Mouse (Mus musculus) heart, embryonic 16.5 days (tissue): ENCODE results near the gene Gid8. TPM values are rescaled to one million over a fixed set of nuclear protein-coding genes. Genes with fewer than 3 reads are reported as not detected.

Source experiments
- ATAC-seq: fragments of 200-750 bp; cut with Nextera tagmentation; replicated peaks from 2 replicates; pipeline ENCODE4 v1.8.0; 2017; ENCODE audit warnings: moderate number of reproducible peaks; ENCODE audit not compliant: insufficient read depth, low FRiP score; ENCODE audit errors: extremely low read depth
- H3K27ac ChIP-seq: fragments of 300-500 bp; sonication (generic); 2 replicates; pipeline ENCODE4 v1.5.1; 2014; ENCODE audit warnings: mild to moderate bottlenecking, low read length, control low read depth, moderate library complexity
- H3K27me3 ChIP-seq: fragments of 300-500 bp; sonication (generic); 2 replicates; pipeline ENCODE4 v1.6.1; 2014; ENCODE audit warnings: low read length, mixed read lengths; ENCODE audit not compliant: control insufficient read depth, insufficient read depth
- H3K36me3 ChIP-seq: fragments of 300-500 bp; sonication (generic); 2 replicates; pipeline ENCODE4 v1.6.1; 2014; ENCODE audit not compliant: control insufficient read depth, insufficient read depth
- H3K4me1 ChIP-seq: fragments of 300-500 bp; sonication (generic); 2 replicates; pipeline ENCODE4 v1.6.1; 2014; ENCODE audit warnings: low read length, mixed read lengths; ENCODE audit not compliant: control insufficient read depth, insufficient read depth
- H3K4me2 ChIP-seq: fragments of 300-500 bp; sonication (generic); 2 replicates; pipeline ENCODE4 v1.6.1; 2014; ENCODE audit warnings: low read depth, mild to moderate bottlenecking, control low read depth, low read length
- H3K4me3 ChIP-seq: fragments of 300-500 bp; sonication (generic); 2 replicates; pipeline ENCODE4 v1.5.1; 2014; ENCODE audit warnings: mild to moderate bottlenecking, control low read depth, low read length
- H3K9ac ChIP-seq: fragments of 300-500 bp; sonication (generic); 2 replicates; pipeline ENCODE4 v1.6.1; 2014; ENCODE audit warnings: low read length, control low read depth
- H3K9me3 ChIP-seq: fragments of 300-500 bp; sonication (generic); replicated peaks from 2 replicates; pipeline ENCODE4 v1.6.1; 2016; ENCODE audit warnings: low read length; ENCODE audit not compliant: control insufficient read depth
- WGBS: fragments of 180-500 bp; shearing (Covaris S2); extraction: QIAGEN DNeasy Blood & Tissue Kit; methylation state at CpG from one replicate; pipeline ENCODE4 v1.1.7; 2014; 5-methylcytosine and 5-hydroxymethylcytosine counted together
- polyA plus RNA-seq: library from polyadenylated mRNA; unstranded; fragments of >200 nt; fragmentation: Nextera tagmentation; extraction: Ambion mirVana; gene quantifications from 2 replicates; pipeline ENCODE4 v1.2.1, GENCODE M21; 2015

Gene Gid8
- polyA plus RNA-seq, 1 experiment from 2014 or later, result 49.4 TPM

DNA sequence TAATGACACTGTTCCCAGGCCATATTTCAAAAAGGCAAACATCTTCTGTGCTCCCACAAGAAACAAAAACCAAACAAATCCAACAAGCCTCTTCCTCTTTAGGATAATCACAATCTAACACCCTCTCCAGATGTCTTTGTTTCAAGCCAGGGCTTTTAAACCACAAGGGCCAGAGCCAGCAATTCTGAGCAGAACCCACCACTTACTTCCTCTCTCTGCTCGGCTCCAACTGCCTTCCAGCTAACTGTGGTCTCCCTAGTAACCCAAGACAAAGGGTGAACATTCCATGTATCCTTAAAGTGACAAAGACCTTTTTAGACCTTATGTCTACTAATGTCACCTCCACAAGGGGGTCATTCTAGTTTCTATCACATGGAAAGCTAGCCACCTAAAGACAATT lies 17.3 kb upstream of the Gid8 start:
- peak; percentile 78 for ATAC-seq
- peak overlapping the region; percentile 64 for H3K27ac ChIP-seq
- H3K4me1 ChIP-seq, result peaks cover 30% of the 10 kb centered on the region
- H3K9ac ChIP-seq, result peak overlapping the region; percentile 3; the same call in 1 of the 2 replicates
- H3K9me3 ChIP-seq, result no peaks in the 10 kb centered on the region
- H3K4me3 ChIP-seq, result peak overlapping the region; percentile 14; the same call in 1 of the 2 replicates
- 0% methylated on average over 1 of the region's 1 CpGs for WGBS
- peak overlapping the region; percentile 43 for H3K4me2 ChIP-seq
- peaks cover 30% of the 10 kb centered on the region for H3K36me3 ChIP-seq
- no peaks in the 10 kb centered on the region for H3K27me3 ChIP-seq

DNA sequence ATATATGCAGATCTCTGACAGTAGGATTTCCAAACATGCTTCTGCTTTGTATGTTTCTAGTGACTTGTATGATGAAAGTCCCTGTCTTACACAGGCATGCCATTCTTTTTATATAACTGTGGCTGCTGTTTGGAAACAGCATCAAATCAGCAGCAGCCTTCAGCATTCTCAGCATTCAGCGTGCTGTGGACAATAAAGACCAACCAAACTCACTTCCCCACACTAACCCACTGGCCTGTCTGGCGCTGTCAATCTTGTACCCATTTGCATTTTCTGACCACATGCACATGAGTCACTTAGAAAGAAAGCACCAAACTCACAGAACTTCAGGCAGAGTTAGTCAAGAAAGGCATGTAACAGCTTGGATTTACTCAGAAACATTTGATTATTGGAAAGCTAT lies 14.7 kb upstream of the Gid8 start:
- no peak overlapping the region for H3K9ac ChIP-seq
- H3K27ac ChIP-seq, result no peak overlapping the region
- 66% methylated on average over 2 of the region's 2 CpGs for WGBS
- no peak for ATAC-seq
- peaks cover 42% of the 10 kb centered on the region for H3K4me1 ChIP-seq
- peaks cover 6% of the 10 kb centered on the region; the same call in 1 of the 2 replicates for H3K36me3 ChIP-seq
- no peak overlapping the region for H3K4me3 ChIP-seq
- no peaks in the 10 kb centered on the region for H3K9me3 ChIP-seq
- no peaks in the 10 kb centered on the region for H3K27me3 ChIP-seq
- no peak overlapping the region for H3K4me2 ChIP-seq

DNA sequence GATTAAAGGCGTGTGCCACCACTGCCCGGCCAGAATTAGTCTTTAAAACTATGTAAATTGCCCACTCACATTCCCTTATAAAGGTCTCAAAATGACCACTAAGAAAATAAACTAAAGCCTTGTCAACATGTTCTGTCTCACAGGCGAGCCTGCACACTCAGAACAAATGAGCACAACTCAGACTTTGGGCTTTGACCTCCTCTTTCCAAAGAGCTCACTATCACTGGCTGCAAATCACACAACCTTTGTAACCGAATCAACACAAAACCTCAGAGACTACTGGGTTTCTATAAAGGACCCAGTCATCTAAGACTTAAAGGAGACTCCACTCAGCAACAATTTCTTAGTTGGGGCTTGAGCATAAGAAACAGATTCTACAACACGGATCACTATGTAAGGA lies 9.5 kb upstream of the Gid8 start:
- H3K27me3 ChIP-seq, result no peaks in the 10 kb centered on the region
- H3K4me2 ChIP-seq, result peak overlapping the region; percentile 98
- H3K9ac ChIP-seq, result peak overlapping the region; percentile 98
- no peak for ATAC-seq
- H3K4me3 ChIP-seq, result peak overlapping the region; percentile 96
- H3K4me1 ChIP-seq, result peaks cover 56% of the 10 kb centered on the region
- no peaks in the 10 kb centered on the region for H3K9me3 ChIP-seq
- WGBS, result 65% methylated on average over 5 of the region's 5 CpGs
- H3K36me3 ChIP-seq, result no peaks in the 10 kb centered on the region
- no peak overlapping the region for H3K27ac ChIP-seq

DNA sequence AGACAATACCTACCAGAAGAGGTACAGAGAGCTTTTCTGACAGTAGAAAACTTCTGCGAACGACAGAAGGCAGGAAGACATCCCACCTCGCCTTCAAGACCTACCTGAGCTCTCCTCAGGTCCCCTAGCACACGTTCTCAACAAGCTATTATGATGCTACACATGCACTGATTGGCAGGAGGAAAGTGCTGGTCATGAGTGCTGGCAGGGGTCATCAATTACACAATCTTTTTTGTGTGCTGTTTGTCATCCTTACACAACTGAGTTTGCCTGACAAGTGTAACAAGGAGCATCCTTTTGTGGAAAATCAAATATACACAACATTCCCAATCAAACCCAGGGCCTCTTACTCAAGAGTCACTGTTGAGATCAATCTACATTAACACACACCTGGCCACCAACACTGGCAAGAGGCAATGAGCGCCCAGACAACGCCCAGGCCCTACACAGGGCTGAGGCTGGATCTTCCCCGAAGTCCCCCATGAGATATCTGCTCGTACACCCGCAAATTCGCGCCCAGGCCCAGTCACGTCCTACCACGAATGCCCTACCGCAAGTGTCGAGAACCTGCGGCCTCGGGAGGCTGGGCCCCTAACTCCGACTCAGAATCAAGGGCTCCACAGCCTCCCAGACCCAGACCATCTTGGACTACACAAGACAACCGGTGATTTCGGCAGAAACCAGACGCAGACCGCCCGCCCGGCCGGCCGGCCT lies 8.7 kb upstream of the Gid8 start:
- H3K27ac ChIP-seq, result peak overlapping the region; percentile 96
- peak overlapping the region; percentile 98 for H3K9ac ChIP-seq
- H3K4me3 ChIP-seq, result peak overlapping the region; percentile 96
- peak overlapping the region; percentile 98 for H3K4me2 ChIP-seq
- H3K4me1 ChIP-seq, result peaks cover 52% of the 10 kb centered on the region
- no peaks in the 10 kb centered on the region for H3K27me3 ChIP-seq
- H3K36me3 ChIP-seq, result peaks cover 3% of the 10 kb centered on the region; the same call in 1 of the 2 replicates
- peak; percentile 8 for ATAC-seq
- no peaks in the 10 kb centered on the region for H3K9me3 ChIP-seq
- 7% methylated on average over 26 of the region's 26 CpGs for WGBS

DNA sequence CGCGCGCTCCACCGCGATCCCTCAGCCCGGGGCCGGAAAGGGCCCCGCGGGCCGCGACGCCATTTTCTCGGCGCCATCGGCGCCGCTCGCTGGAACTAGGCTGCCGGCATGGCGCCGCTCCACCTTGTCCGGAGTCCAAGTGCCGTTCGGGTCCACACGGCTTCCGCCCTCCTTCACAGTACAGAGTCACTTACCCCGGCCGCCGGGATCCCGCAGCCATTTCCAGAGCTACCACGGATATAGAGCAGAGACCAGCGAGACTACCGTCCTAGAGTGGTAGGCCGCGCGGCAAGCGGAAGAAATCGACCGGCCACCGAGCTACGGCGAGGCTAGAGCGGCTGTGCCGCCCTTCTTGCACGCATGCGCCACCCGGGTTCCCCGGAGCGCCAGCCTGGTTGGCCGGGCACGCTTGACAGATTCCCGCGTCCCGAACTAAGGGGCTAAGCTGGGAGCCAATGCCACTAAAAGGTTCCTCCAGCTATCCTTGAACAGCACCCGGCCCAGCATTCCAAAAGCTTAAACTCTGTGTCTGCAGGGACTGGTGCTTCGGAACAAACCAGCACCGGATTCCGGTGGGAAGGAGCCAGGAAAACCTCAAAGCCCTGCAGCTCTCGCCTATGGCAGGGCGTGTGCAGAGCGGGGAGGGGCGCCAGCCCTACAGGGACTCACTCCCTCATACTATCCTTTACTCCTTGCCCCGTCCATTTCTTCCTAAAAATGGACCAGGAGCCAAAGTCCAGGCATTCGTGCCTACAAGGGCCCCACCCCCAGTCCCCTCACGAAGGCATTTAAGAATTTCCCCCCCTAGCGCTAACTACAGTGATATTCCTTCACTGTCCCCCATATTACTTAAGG lies 7.9 kb upstream of the Gid8 start:
- Histone ChIP-seq H3K27me3 (no peaks in the 10 kb centered on the region), H3K27ac (peak overlapping the region; percentile 96), H3K4me2 (peak overlapping the region; percentile 98), H3K9me3 (no peaks in the 10 kb centered on the region), H3K9ac (peak overlapping the region; percentile 98), H3K36me3 (peaks cover 5% of the 10 kb centered on the region; the same call in 1 of the 2 replicates), H3K4me1 (peaks cover 50% of the 10 kb centered on the region), H3K4me3 (peak overlapping the region; percentile 96)
- under 1% methylated on average over 66 of the region's 66 CpGs for WGBS
- peak; percentile 95 for ATAC-seq

DNA sequence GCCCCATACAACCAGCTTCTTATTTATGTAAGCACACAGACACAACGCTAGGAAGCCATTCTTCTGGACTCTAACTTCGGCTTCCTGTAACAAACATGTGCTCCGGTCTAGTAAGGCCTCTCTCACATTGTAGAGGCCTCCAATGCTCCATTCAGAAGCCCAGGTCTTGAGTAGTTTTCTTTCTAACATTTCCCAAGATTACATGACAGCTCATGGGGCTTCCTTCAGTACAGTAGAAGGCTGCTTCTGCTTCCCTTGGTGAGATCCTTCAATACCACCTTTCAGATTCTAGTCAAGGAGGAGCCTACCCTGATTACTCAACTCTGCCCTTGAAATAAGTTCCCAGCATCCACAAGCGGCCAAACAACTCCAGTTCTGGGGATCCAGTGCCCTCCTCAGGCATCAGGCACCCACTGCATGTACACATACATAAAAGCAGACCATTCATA lies 7.2 kb upstream of the Gid8 start:
- Histone ChIP-seq H3K4me2 (peak overlapping the region; percentile 98), H3K27me3 (no peaks in the 10 kb centered on the region), H3K4me1 (peaks cover 50% of the 10 kb centered on the region), H3K9ac (peak overlapping the region; percentile 98), H3K27ac (peak overlapping the region; percentile 96), H3K9me3 (no peaks in the 10 kb centered on the region), H3K36me3 (peaks cover 5% of the 10 kb centered on the region; the same call in 1 of the 2 replicates), H3K4me3 (peak overlapping the region; percentile 96)
- ATAC-seq, result no peak
- WGBS, result 27% methylated on average over 4 of the region's 4 CpGs

DNA sequence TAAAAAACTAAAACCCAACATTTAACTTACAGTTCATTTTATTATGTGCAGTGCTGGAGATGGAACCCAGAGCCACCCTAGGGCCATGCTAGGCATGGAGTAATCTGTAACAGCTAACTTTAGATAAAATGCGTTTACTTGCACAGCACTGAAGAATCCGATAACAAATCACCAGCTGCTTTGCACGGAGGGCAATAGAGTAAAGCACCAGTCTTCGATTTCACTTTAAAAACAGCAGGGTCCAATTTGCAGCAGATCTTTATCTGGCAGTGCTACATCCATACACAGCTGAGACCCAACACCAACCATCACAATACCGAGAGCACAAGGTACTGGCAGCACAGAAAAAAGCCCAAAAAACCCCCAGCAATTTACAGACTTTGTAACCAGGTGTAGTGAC lies 6.7 kb upstream of the Gid8 start:
- H3K4me2 ChIP-seq, result 0 out of 2 replicates have a peak overlapping the region, but pooled peaks have one; percentile 98
- peak overlapping the region; percentile 96; the same call in 1 of the 2 replicates for H3K27ac ChIP-seq
- H3K9me3 ChIP-seq, result no peaks in the 10 kb centered on the region
- peaks cover 5% of the 10 kb centered on the region; the same call in 1 of the 2 replicates for H3K36me3 ChIP-seq
- no peak for ATAC-seq
- peak overlapping the region; percentile 98; the same call in 1 of the 2 replicates for H3K9ac ChIP-seq
- H3K4me1 ChIP-seq, result peaks cover 53% of the 10 kb centered on the region
- 68% methylated on average over 5 of the region's 5 CpGs for WGBS
- no peaks in the 10 kb centered on the region for H3K27me3 ChIP-seq
- no peak overlapping the region for H3K4me3 ChIP-seq

DNA sequence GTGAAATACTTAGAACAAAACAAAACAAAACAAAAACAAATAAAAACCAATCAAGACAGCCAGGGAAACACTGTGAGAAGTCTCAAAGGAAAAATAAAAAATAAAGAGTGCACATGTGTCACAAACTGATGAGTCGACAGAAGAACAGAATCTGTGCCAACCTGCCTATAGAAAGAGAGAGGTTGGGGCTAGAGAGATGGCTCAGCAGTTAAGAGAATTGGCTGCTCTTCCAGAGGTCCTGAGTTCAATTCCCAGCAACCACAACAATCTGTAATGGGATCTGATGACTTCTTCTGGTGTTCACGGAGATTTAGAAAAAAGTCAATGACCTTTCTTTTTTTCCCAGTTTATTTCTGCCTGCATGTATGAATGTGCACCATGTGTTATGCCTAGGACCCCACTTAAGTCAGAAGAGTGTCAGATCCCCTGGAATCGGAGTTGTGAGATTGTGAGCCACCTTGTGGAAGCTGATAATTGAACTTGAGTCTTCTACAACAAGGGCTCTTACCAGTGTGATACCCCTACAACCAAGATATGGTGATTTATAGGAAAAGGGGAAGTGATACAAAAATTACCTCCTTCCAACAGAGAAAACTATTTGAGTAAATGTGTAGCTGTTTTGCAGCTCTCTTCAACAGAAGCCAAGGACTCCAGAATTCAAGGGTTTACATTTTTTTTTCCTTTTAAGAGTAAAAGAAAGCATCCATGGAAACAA lies 6.1 kb upstream of the Gid8 start:
- H3K9ac ChIP-seq, result no peak overlapping the region
- H3K27me3 ChIP-seq, result no peaks in the 10 kb centered on the region
- H3K9me3 ChIP-seq, result no peaks in the 10 kb centered on the region
- ATAC-seq, result no peak
- no peak overlapping the region for H3K27ac ChIP-seq
- peaks cover 58% of the 10 kb centered on the region for H3K4me1 ChIP-seq
- no peak overlapping the region for H3K4me2 ChIP-seq
- WGBS, result 64% methylated on average over 3 of the region's 3 CpGs
- H3K4me3 ChIP-seq, result no peak overlapping the region
- peaks cover 5% of the 10 kb centered on the region; the same call in 1 of the 2 replicates for H3K36me3 ChIP-seq
